Mouse (Mus musculus) kidney, postnatal 14 days (tissue): ENCODE data around the gene Cplx3.

Source experiments
- DNase-seq: peaks from one replicate; pipeline ENCODE4 v3.0.0; 2022; ENCODE audit warnings: mixed read lengths

Cplx3 gene

DNA sequence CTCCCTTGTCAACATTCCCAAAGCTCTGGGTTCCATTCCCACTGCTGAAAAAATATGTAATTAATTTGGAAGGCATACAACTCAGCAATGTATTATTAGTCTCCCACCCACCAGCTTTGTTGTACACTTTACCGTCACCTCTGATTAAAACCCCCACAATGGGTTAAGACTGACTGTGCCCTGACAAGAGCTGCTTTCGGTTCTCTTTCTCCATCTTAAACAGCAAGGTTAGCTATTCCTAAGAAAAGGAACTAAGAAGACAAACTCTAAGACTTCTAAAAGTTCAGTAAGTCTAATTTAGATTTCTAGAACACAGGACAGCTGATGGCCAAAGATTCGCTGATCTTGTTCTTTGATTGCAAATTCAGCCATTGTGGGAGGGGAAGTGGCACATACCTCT is 48.9 kb downstream of the Cplx3 start:
- DNase-seq, result no peak

GRCm38 (mm10) chr9:57554753-57555152 is 51.3 kb downstream of the Cplx3 start:
- no peak for DNase-seq

- no peak for DNase-seq
Measured at GRCm38 (mm10) chr9:57553119-57553518, 53.0 kb downstream of the Cplx3 start.

- DNase-seq, result peak; percentile 81
Measured at GRCm38 (mm10) chr9:57552139-57552887, 53.8 kb downstream of the Cplx3 start, which contains the start of gene Mpi. Gene Mpi, minus strand, starts transcription at chr9:57552763.

DNA sequence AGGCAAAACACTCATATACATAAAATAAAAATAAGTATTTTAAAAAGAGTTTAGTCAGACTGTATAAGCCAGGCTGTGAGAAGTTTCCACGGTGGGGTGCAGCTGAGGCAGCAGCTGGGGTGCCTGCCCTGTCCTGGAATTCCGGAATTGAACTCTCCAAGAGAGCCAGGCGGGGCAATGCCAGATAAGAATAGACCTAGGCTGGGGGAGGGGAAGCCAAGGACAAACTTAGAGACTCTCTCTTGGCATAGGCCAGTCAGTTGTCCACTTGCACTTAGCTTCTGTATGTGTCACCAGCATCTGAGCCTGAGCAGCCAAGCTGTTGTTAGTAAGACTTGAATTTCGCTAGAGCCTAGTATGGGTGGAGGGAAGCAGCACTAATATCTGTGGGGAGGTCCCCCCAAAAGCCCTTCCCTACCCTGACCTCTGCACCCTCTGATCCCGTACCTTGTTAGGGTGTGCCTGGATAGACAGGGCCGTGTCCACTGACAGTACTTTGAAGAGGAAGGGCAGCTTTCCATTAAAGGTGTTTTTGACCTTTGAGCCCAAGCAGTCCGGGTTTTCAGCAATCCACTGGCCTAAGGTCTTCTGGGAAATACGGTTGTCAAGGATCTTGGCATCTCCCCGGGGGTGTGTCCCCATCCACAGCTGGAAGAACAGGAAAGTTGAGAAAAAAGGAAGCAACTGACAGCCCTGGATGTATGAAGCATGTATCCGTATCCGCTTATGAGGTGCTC is 55.8 kb downstream of the Cplx3 start:
- peak; percentile 54 for DNase-seq
